ENCODE assay signal across 24 mouse cellular contexts in the genomic region with DNA sequence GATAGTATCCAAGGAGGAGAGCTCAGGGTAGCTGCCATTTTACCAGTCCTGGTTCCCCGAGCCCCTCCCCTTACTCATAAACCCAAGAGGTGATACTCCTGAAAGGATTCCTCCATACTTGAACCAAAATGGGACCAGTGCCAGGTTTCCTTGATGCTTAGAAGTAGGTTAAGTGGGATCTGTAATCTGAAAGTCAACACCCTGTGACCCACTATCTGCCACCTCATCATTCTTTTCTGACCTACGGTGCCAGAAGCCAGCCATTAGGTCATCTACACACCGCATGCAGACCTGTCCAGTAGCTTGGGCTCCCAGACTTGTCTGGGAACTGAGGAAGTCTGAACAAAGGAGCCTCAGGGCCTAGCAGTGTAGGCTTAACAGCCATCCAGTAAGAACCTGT. TPM values are rescaled to one million over a fixed set of nuclear protein-coding genes. Genes with fewer than 3 reads are reported as not detected.
A peak's percentile ranks its signal among the peaks of the same experiment; 100 is the strongest.
DNase-seq lines count a peak whose midpoint lies in the region; ATAC-seq and TF ChIP-seq lines count a peak whose summit lies in the region.
"Had no signal": no experiment of that assay in that cellular context is flagged by ENCODE, and none has a peak within 500 bp of the region (broad histone marks: within the 10 kb centered on the region; RNA-seq: fewer than 3 reads in every experiment).

No protein-coding gene starts in this region.

- TF ChIP-seq POLR2A in lung, adult 2 months (IDR thresholded peaks at IDR 0.05; ENCODE audit: borderline replicate concordance, extremely low read depth, low read depth, low read length): no peak

- H3K9me3 ChIP-seq in lung, postnatal 0 days (ENCODE audit: low read length): no peaks in the 10 kb centered on the region
- H3K9me3 ChIP-seq: embryonic facial prominence, embryonic 10.5 days; embryonic facial prominence, embryonic 12.5 days; forebrain, embryonic 13.5 days; forebrain, embryonic 15.5 days; G1E had no signal

- no peaks in the 10 kb centered on the region for H3K4me1 ChIP-seq in lung, postnatal 0 days (ENCODE audit: insufficient read depth, low read depth, low read length)
- no peaks in the 10 kb centered on the region for H3K4me1 ChIP-seq in lung, adult 2 months (ENCODE audit: control insufficient read depth, insufficient read depth, low read length)
- H3K4me1 ChIP-seq: embryonic facial prominence, embryonic 10.5 days; embryonic facial prominence, embryonic 12.5 days; forebrain, embryonic 13.5 days; forebrain, embryonic 15.5 days had no signal

- TF ChIP-seq CTCF in lung, postnatal 0 days (IDR thresholded peaks at IDR 0.05): no peak
- no peak for TF ChIP-seq CTCF in lung, adult 2 months (IDR thresholded peaks at IDR 0.05; ENCODE audit: insufficient read depth, low read length)

- no peak for TF ChIP-seq EP300 in lung, postnatal 0 days (IDR thresholded peaks at IDR 0.05)

- 0 out of 2 replicates have a peak, but pooled peaks cover 9% of the 10 kb centered on the region for H3K36me3 ChIP-seq in lung, postnatal 0 days (ENCODE audit: insufficient read depth, low read length)
- H3K36me3 ChIP-seq: forebrain, embryonic 15.5 days had no signal

- no peaks in the 10 kb centered on the region for H3K27me3 ChIP-seq in lung, postnatal 0 days (replicated peaks; ENCODE audit: insufficient read depth, low read length)
- H3K27me3 ChIP-seq: CH12.LX; embryonic facial prominence, embryonic 12.5 days; forebrain, embryonic 13.5 days; forebrain, embryonic 15.5 days; Patski had no signal

- no peak overlapping the region for H3K4me3 ChIP-seq in lung, postnatal 0 days (ENCODE audit: low read depth, low read length)
- H3K4me3 ChIP-seq in lung, adult 2 months (replicated peaks; ENCODE audit: extremely low read depth, low read depth, low read length): no peak overlapping the region
- H3K4me3 ChIP-seq: embryonic facial prominence, embryonic 10.5 days; embryonic facial prominence, embryonic 12.5 days; forebrain, embryonic 13.5 days; forebrain, embryonic 15.5 days had no signal

- no peak overlapping the region for H3K27ac ChIP-seq in lung, postnatal 0 days (ENCODE audit: low read length)
- H3K27ac ChIP-seq: embryonic facial prominence, embryonic 10.5 days; embryonic facial prominence, embryonic 12.5 days; forebrain, embryonic 13.5 days; forebrain, embryonic 15.5 days had no signal

- H3K9ac ChIP-seq in lung, postnatal 0 days (replicated peaks; ENCODE audit: low read depth): no peak overlapping the region
- H3K9ac ChIP-seq: embryonic facial prominence, embryonic 12.5 days; forebrain, embryonic 13.5 days; forebrain, embryonic 15.5 days had no signal

- 40% methylated on average over 3 of the region's 3 CpGs for WGBS in lung, postnatal 0 days
- WGBS in lung, adult 2 months: 54% methylated on average over 3 of the region's 3 CpGs

- 0 out of 2 replicates have a peak, but pooled peaks have one; percentile 26 for ATAC-seq in lung, postnatal 0 days
- ATAC-seq: activated CD4-positive, CD25-positive, alpha-beta regulatory T cell, adult 4 months; CD4-positive, CD25-positive, alpha-beta regulatory T cell, adult 4 months; forebrain, embryonic 13.5 days; forebrain, embryonic 15.5 days; Patski had no signal

- peak; percentile 72 for DNase-seq in heart, adult 11 months
- no peak for DNase-seq in heart, adult 8-10 months (ENCODE audit: low spot score)
- peak; percentile 58 for DNase-seq in lung, postnatal 0 days (ENCODE audit: low spot score)
- no peak for DNase-seq in lung, postnatal 25 days (ENCODE audit: low spot score)
- DNase-seq in lung, postnatal 36 days: peak; percentile 22
- DNase-seq in lung, adult 2 months: no peak
- DNase-seq: adrenal gland, adult 8-10 months; adrenal gland, postnatal 14 days; adrenal gland, postnatal 36 days; B cell, adult 2 months; cerebellum, adult 11-12 months; cerebellum, adult 2 months; cerebellum, adult 9-10 months; cerebellum, postnatal 10 days; cerebellum, postnatal 25 days had no signal

- no peak overlapping the region for H3K4me2 ChIP-seq in lung, postnatal 0 days (replicated peaks; ENCODE audit: low read depth, low read length)
- H3K4me2 ChIP-seq: embryonic facial prominence, embryonic 12.5 days; forebrain, embryonic 13.5 days; forebrain, embryonic 15.5 days had no signal

RNA-seq across cellular contexts. Expression of gene Abhd5, which starts 34.6 kb away (rescaled TPM):
- total RNA-seq in heart, adult 8-10 months (2022): 10 to 100 TPM; 60.7 to 70.5 (median 66.4) TPM
- 56.9 and 57.5 TPM in 2 replicates for polyA plus RNA-seq in lung, postnatal 0 days (2015; fragmentation: Nextera tagmentation; extraction: Ambion mirVana)
- 26.2 and 41.4 TPM in 2 replicates for polyA plus RNA-seq in lung, adult 2 months (2012; rRNA removed)

Comparison
In these comparisons a context has a peak if more than half of its experiments do, and no peak if none do; other contexts are left out.
1. DNase-seq: peak in heart, adult 11 months (single experiment), lung, postnatal 0 days (single experiment) and lung, postnatal 36 days (single experiment); none in heart, adult 8-10 months (single experiment), lung, postnatal 25 days (single experiment) and lung, adult 2 months (single experiment).